Mouse (Mus musculus) neural tube, embryonic 11.5 days (tissue): ENCODE measurements around the gene Celsr1. TPM values are rescaled to one million over a fixed set of nuclear protein-coding genes. Genes with fewer than 3 reads are reported as not detected.

ENCODE experiments used
- ATAC-seq: fragments of 200-750 bp; cut with Nextera tagmentation; 2 replicates; pipeline ENCODE4 v1.8.0; 2017; ENCODE audit warnings: moderate number of reproducible peaks, mild to moderate bottlenecking, moderate TSS enrichment, moderate library complexity; ENCODE audit not compliant: insufficient read depth, low FRiP score, low TSS enrichment
- DNase-seq: peaks from one replicate; pipeline ENCODE4 v3.0.0-alpha.2; 2015; ENCODE audit warnings: low spot score
- H3K27ac ChIP-seq: fragments of 300-500 bp; sonication (generic); 2 replicates; pipeline ENCODE4 v1.5.1; 2014; ENCODE audit warnings: low read depth, mild to moderate bottlenecking, low read length
- H3K27me3 ChIP-seq: fragments of 300-500 bp; sonication (generic); 2 replicates; pipeline ENCODE4 v1.6.1; 2014; ENCODE audit warnings: mild to moderate bottlenecking, low read length, mixed read lengths; ENCODE audit not compliant: control insufficient read depth, insufficient read depth
- H3K36me3 ChIP-seq: fragments of 300-500 bp; sonication (generic); 2 replicates; pipeline ENCODE4 v1.6.1; 2014; ENCODE audit warnings: mild to moderate bottlenecking, low read length, moderate library complexity, mixed read lengths; ENCODE audit not compliant: control insufficient read depth, insufficient read depth
- H3K4me1 ChIP-seq: fragments of 300-500 bp; sonication (generic); 2 replicates; pipeline ENCODE4 v1.6.1; 2014; ENCODE audit warnings: low read length, mixed read lengths; ENCODE audit not compliant: control insufficient read depth, insufficient read depth
- H3K4me2 ChIP-seq: fragments of 300-500 bp; sonication (generic); 2 replicates; pipeline ENCODE4 v1.6.1; 2014; ENCODE audit warnings: low read depth, mild to moderate bottlenecking, moderate library complexity
- H3K4me3 ChIP-seq: fragments of 300-500 bp; sonication (generic); 2 replicates; pipeline ENCODE4 v1.5.1; 2014; ENCODE audit warnings: low read depth, low read length
- H3K9ac ChIP-seq: fragments of 300-500 bp; sonication (generic); 2 replicates; pipeline ENCODE4 v1.6.1; 2014; ENCODE audit warnings: mild to moderate bottlenecking, low read length
- H3K9me3 ChIP-seq: fragments of 300-500 bp; sonication (generic); 2 replicates; pipeline ENCODE4 v1.6.1; 2016; ENCODE audit warnings: low read length; ENCODE audit not compliant: control insufficient read depth
- WGBS: fragments of 180-500 bp; shearing (Covaris S2); extraction: QIAGEN DNeasy Blood & Tissue Kit; methylation state at CpG from one replicate; pipeline ENCODE4 v1.1.7; 2014; 5-methylcytosine and 5-hydroxymethylcytosine counted together
- polyA plus RNA-seq: library from polyadenylated mRNA; unstranded; fragments of >200 nt; fragmentation: Nextera tagmentation; extraction: Ambion mirVana; gene quantifications from 2 replicates; pipeline ENCODE4 v1.2.1, GENCODE M21; 2014

The Celsr1 gene
- polyA plus RNA-seq = 5.1 and 5.4 TPM in 2 replicates

- ATAC-seq (peak; percentile 17), DNase-seq (peak; percentile 70)
- peaks cover 9% of the 10 kb centered on the region; the same call in 1 of the 2 replicates for H3K4me1 ChIP-seq
- H3K4me3 ChIP-seq = peak within 1 kb of the TSS; percentile 69
- H3K27me3 ChIP-seq = peaks cover 12% of the 10 kb centered on the region
- H3K9ac ChIP-seq = peak within 1 kb of the TSS; percentile 67
- peaks cover 11% of the 10 kb centered on the region for H3K9me3 ChIP-seq
- peak within 1 kb of the TSS; percentile 67; the same call in 1 of the 2 replicates for H3K27ac ChIP-seq
- H3K36me3 ChIP-seq = peaks cover 3% of the 10 kb centered on the region
- H3K4me2 ChIP-seq = peak within 1 kb of the TSS; percentile 89
- under 1% methylated on average over 79 of the region's 80 CpGs for WGBS
These were observed at the start of gene Celsr1 for GRCm38 (mm10) chr15:86033191-86033841. Gene Celsr1 (minus strand): TSS chr15:86033777.

GRCm38 (mm10) chr15:86083261-86083741 lies 49.7 kb upstream of the Celsr1 start:
- no peak overlapping the region for H3K4me2 ChIP-seq
- 50% methylated on average over 6 of the region's 6 CpGs for WGBS
- H3K9me3 ChIP-seq = no peaks in the 10 kb centered on the region
- no peak overlapping the region for H3K4me3 ChIP-seq
- no peak overlapping the region for H3K9ac ChIP-seq
- ATAC-seq (no peak), DNase-seq (no peak)
- H3K4me1 ChIP-seq = peaks cover 30% of the 10 kb centered on the region
- no peak overlapping the region for H3K27ac ChIP-seq
- no peaks in the 10 kb centered on the region for H3K27me3 ChIP-seq
- no peaks in the 10 kb centered on the region for H3K36me3 ChIP-seq

- H3K4me3 ChIP-seq = no peak overlapping the region
- DNase-seq = no peak
- no peak overlapping the region for H3K4me2 ChIP-seq
- no peak for ATAC-seq
- no peak overlapping the region for H3K27ac ChIP-seq
- 93% methylated on average over 11 of the region's 11 CpGs for WGBS
- H3K4me1 ChIP-seq = peaks cover 29% of the 10 kb centered on the region
- H3K27me3 ChIP-seq = no peaks in the 10 kb centered on the region
- H3K9ac ChIP-seq = no peak overlapping the region
- no peaks in the 10 kb centered on the region for H3K36me3 ChIP-seq
- no peaks in the 10 kb centered on the region for H3K9me3 ChIP-seq
These were observed 49.0 kb upstream of the Celsr1 start for GRCm38 (mm10) chr15:86082551-86082961.

- WGBS = 52% methylated on average over 12 of the region's 12 CpGs
- H3K36me3 ChIP-seq = no peaks in the 10 kb centered on the region
- H3K27ac ChIP-seq = no peak overlapping the region
- H3K9me3 ChIP-seq = no peaks in the 10 kb centered on the region
- no peak overlapping the region for H3K9ac ChIP-seq
- DNase-seq (no peak), ATAC-seq (no peak)
- H3K4me2 ChIP-seq = no peak overlapping the region
- H3K4me1 ChIP-seq = peaks cover 20% of the 10 kb centered on the region
- no peak overlapping the region for H3K4me3 ChIP-seq
- H3K27me3 ChIP-seq = no peaks in the 10 kb centered on the region
These were observed 48.1 kb upstream of the Celsr1 start for GRCm38 (mm10) chr15:86081654-86082053.

- no peak overlapping the region for H3K9ac ChIP-seq
- no peak overlapping the region for H3K4me3 ChIP-seq
- H3K27me3 ChIP-seq = no peaks in the 10 kb centered on the region
- ATAC-seq (no peak), DNase-seq (no peak)
- H3K4me1 ChIP-seq = 0 out of 2 replicates have a peak, but pooled peaks cover 10% of the 10 kb centered on the region
- no peaks in the 10 kb centered on the region for H3K9me3 ChIP-seq
- H3K27ac ChIP-seq = no peak overlapping the region
- WGBS = 87% methylated on average over 1 of the region's 1 CpGs
- no peaks in the 10 kb centered on the region for H3K36me3 ChIP-seq
- no peak overlapping the region for H3K4me2 ChIP-seq
These were observed 46.8 kb upstream of the Celsr1 start for GRCm38 (mm10) chr15:86080408-86080807.

- no peak overlapping the region for H3K4me2 ChIP-seq
- no peak overlapping the region for H3K9ac ChIP-seq
- no peak for ATAC-seq
- no peak overlapping the region for H3K4me3 ChIP-seq
- no peaks in the 10 kb centered on the region for H3K27me3 ChIP-seq
- no peaks in the 10 kb centered on the region for H3K9me3 ChIP-seq
- no peak for DNase-seq
- H3K36me3 ChIP-seq = no peaks in the 10 kb centered on the region
- 63% methylated on average over 4 of the region's 4 CpGs for WGBS
- 0 out of 2 replicates have a peak, but pooled peaks cover 8% of the 10 kb centered on the region for H3K4me1 ChIP-seq
- H3K27ac ChIP-seq = no peak overlapping the region
These were observed 46.3 kb upstream of the Celsr1 start for GRCm38 (mm10) chr15:86079876-86080275.

- Histone ChIP-seq H3K27ac (no peak overlapping the region), H3K36me3 (no peaks in the 10 kb centered on the region), H3K9me3 (no peaks in the 10 kb centered on the region), H3K9ac (no peak overlapping the region), H3K27me3 (no peaks in the 10 kb centered on the region), H3K4me1 (0 out of 2 replicates have a peak, but pooled peaks cover 8% of the 10 kb centered on the region), H3K4me3 (no peak overlapping the region), H3K4me2 (no peak overlapping the region)
- DNase-seq (no peak), ATAC-seq (no peak)
- 79% methylated on average over 5 of the region's 5 CpGs for WGBS
These were observed 45.9 kb upstream of the Celsr1 start for GRCm38 (mm10) chr15:86079467-86079866.

- no peak overlapping the region for H3K27ac ChIP-seq
- 70% methylated on average over 18 of the region's 18 CpGs for WGBS
- no peak overlapping the region for H3K9ac ChIP-seq
- ATAC-seq (no peak), DNase-seq (no peak)
- no peaks in the 10 kb centered on the region for H3K9me3 ChIP-seq
- no peaks in the 10 kb centered on the region for H3K27me3 ChIP-seq
- H3K4me1 ChIP-seq = 0 out of 2 replicates have a peak, but pooled peaks cover 8% of the 10 kb centered on the region
- no peak overlapping the region for H3K4me3 ChIP-seq
- no peaks in the 10 kb centered on the region for H3K36me3 ChIP-seq
- no peak overlapping the region for H3K4me2 ChIP-seq
These were observed 45.1 kb upstream of the Celsr1 start for GRCm38 (mm10) chr15:86078481-86079216.
